Comparison of ENCODE assay signal across 35 mouse cellular contexts in genomic region chr9:116541976-116542375, GRCm38 (mm10).
DNase-seq lines count a peak whose midpoint lies in the region; ATAC-seq and TF ChIP-seq lines count a peak whose summit lies in the region.
"Had no signal": no experiment of that assay in that cellular context is flagged by ENCODE, and none has a peak within 500 bp of the region (broad histone marks: within the 10 kb centered on the region; RNA-seq: fewer than 3 reads in every experiment).

No protein-coding gene starts in this region.

- H3K27me3 ChIP-seq in embryonic facial prominence, embryonic 15.5 days = no peaks in the 10 kb centered on the region
- H3K27me3 ChIP-seq in embryonic facial prominence, embryonic 10.5 days (replicated peaks; ENCODE audit: low read depth, poor library complexity, severe bottlenecking) = no peaks in the 10 kb centered on the region
- H3K27me3 ChIP-seq in stomach, embryonic 16.5 days (ENCODE audit: control insufficient read depth, insufficient read depth, low read length) = no peaks in the 10 kb centered on the region
- no peaks in the 10 kb centered on the region for H3K27me3 ChIP-seq in stomach, postnatal 0 days (ENCODE audit: control insufficient read depth, insufficient read depth, low read length)
- H3K27me3 ChIP-seq: embryonic facial prominence, embryonic 13.5 days; forebrain, embryonic 12.5 days; heart, embryonic 12.5 days; hindbrain, embryonic 15.5 days; liver, embryonic 15.5 days; midbrain, embryonic 13.5 days; neural tube, embryonic 13.5 days had no signal

- intact Hi-C loops in left cerebral cortex, postnatal 25 days (cut with DNase I) = no loop called here
- intact Hi-C loops in left cerebral cortex, postnatal 10 days (cut with DNase I) = no loop called here

- peaks cover 3% of the 10 kb centered on the region; the same call in 1 of the 2 replicates for H3K4me1 ChIP-seq in embryonic facial prominence, embryonic 15.5 days
- H3K4me1 ChIP-seq in embryonic facial prominence, embryonic 10.5 days = no peaks in the 10 kb centered on the region
- peaks cover 7% of the 10 kb centered on the region for H3K4me1 ChIP-seq in stomach, embryonic 16.5 days (ENCODE audit: control insufficient read depth, insufficient read depth, low read length)
- 0 out of 2 replicates have a peak, but pooled peaks cover 2% of the 10 kb centered on the region for H3K4me1 ChIP-seq in stomach, postnatal 0 days (replicated peaks; ENCODE audit: control insufficient read depth, insufficient read depth)
- H3K4me1 ChIP-seq: forebrain, embryonic 12.5 days; heart, embryonic 12.5 days; hindbrain, embryonic 15.5 days; liver, embryonic 15.5 days; midbrain, embryonic 13.5 days; neural tube, embryonic 13.5 days had no signal

- H3K27ac ChIP-seq in embryonic facial prominence, embryonic 15.5 days (replicated peaks) = peak overlapping the region; percentile 55
- no peak overlapping the region for H3K27ac ChIP-seq in embryonic facial prominence, embryonic 10.5 days (replicated peaks)
- peak overlapping the region; percentile 12; the same call in 1 of the 2 replicates for H3K27ac ChIP-seq in stomach, embryonic 16.5 days (ENCODE audit: low read length)
- H3K27ac ChIP-seq in stomach, postnatal 0 days (replicated peaks) = no peak overlapping the region; the same call in 1 of the 2 replicates
- H3K27ac ChIP-seq: embryonic facial prominence, embryonic 13.5 days; forebrain, embryonic 12.5 days; gastrocnemius, adult 2 months; heart, adult 2 months; hindbrain, embryonic 15.5 days; liver, embryonic 15.5 days; macrophage; midbrain, embryonic 13.5 days; neural tube, embryonic 13.5 days had no signal

- DNase-seq in embryonic facial prominence, embryonic 10.5 days (ENCODE audit: low spot score) = no peak
- DNase-seq in left cerebral cortex, postnatal 25 days (ENCODE audit: low spot score in 2 of 2) = peak; percentile 10 to 38
- DNase-seq in left cerebral cortex, postnatal 10 days (ENCODE audit: extremely low spot score in 1 of 2, low spot score in 2 of 2) = no peak
- no peak for DNase-seq in stomach, postnatal 0 days (ENCODE audit: low spot score)
- DNase-seq in adrenal gland, postnatal 14 days = no peak
- DNase-seq in retina, embryonic 14.5 days (ENCODE audit: low spot score) = no peak
- DNase-seq: adrenal gland, postnatal 10 days; cerebellum, adult 11-12 months; cerebellum, adult 9-11 months; embryo, embryonic 11 days; gastrocnemius, adult 2 months; gastrocnemius, postnatal 36 days; heart, adult 2 months; kidney, adult 11 months; kidney, postnatal 14 days; layer of hippocampus, adult 9-11 months; left cerebral cortex, postnatal 4 days; liver; right cerebral cortex, postnatal 4 days; thymus, postnatal 25 days had no signal

- no peak overlapping the region for H3K9ac ChIP-seq in embryonic facial prominence, embryonic 15.5 days
- H3K9ac ChIP-seq in stomach, embryonic 16.5 days (ENCODE audit: low read length) = no peak overlapping the region
- H3K9ac ChIP-seq in stomach, postnatal 0 days (ENCODE audit: low read length) = no peak overlapping the region
- H3K9ac ChIP-seq: embryonic facial prominence, embryonic 13.5 days; forebrain, embryonic 12.5 days; forebrain, postnatal 0 days; heart, embryonic 12.5 days; hindbrain, embryonic 15.5 days; liver, embryonic 15.5 days; lung, embryonic 14.5 days; midbrain, embryonic 13.5 days; neural tube, embryonic 13.5 days had no signal

- H3K9me3 ChIP-seq in embryonic facial prominence, embryonic 15.5 days (replicated peaks) = no peaks in the 10 kb centered on the region
- no peaks in the 10 kb centered on the region for H3K9me3 ChIP-seq in embryonic facial prominence, embryonic 10.5 days
- no peaks in the 10 kb centered on the region for H3K9me3 ChIP-seq in stomach, embryonic 16.5 days (replicated peaks; ENCODE audit: control insufficient read depth, low read length)
- no peaks in the 10 kb centered on the region for H3K9me3 ChIP-seq in stomach, postnatal 0 days (ENCODE audit: control insufficient read depth, low read length)
- H3K9me3 ChIP-seq: embryonic facial prominence, embryonic 13.5 days; forebrain, embryonic 12.5 days; hindbrain, embryonic 15.5 days; liver, embryonic 15.5 days; midbrain, embryonic 13.5 days; neural tube, embryonic 13.5 days had no signal

- no peak for TF ChIP-seq CTCF in stomach, postnatal 0 days (IDR thresholded peaks at IDR 0.05; ENCODE audit: low read depth)

- TF ChIP-seq EP300 in stomach, postnatal 0 days (optimal IDR thresholded peaks at IDR 0.05) = no peak

- no peaks in the 10 kb centered on the region for H3K36me3 ChIP-seq in embryonic facial prominence, embryonic 15.5 days
- no peaks in the 10 kb centered on the region for H3K36me3 ChIP-seq in embryonic facial prominence, embryonic 10.5 days (replicated peaks)
- no peaks in the 10 kb centered on the region for H3K36me3 ChIP-seq in stomach, embryonic 16.5 days (ENCODE audit: control insufficient read depth, insufficient read depth, low read length)
- no peaks in the 10 kb centered on the region for H3K36me3 ChIP-seq in stomach, postnatal 0 days (ENCODE audit: control insufficient read depth, insufficient read depth, low read length)
- H3K36me3 ChIP-seq: embryonic facial prominence, embryonic 13.5 days; forebrain, embryonic 12.5 days; G1E; heart, embryonic 12.5 days; hindbrain, embryonic 15.5 days; liver, embryonic 15.5 days; midbrain, embryonic 13.5 days; neural tube, embryonic 13.5 days had no signal

- ATAC-seq in embryonic facial prominence, embryonic 15.5 days (ENCODE audit: insufficient number of reproducible peaks, low FRiP score, low TSS enrichment, low read depth) = no peak
- ATAC-seq in stomach, embryonic 16.5 days (ENCODE audit: insufficient read depth, low FRiP score) = no peak
- no peak for ATAC-seq in stomach, postnatal 0 days (ENCODE audit: low FRiP score, low TSS enrichment)
- ATAC-seq: forebrain, postnatal 0 days; inflammation-experienced regulatory T-cells, adult 6 months; midbrain, embryonic 13.5 days; Patski had no signal

- 75% methylated on average over 7 of the region's 7 CpGs for WGBS in embryonic facial prominence, embryonic 15.5 days
- 88% methylated on average over 7 of the region's 7 CpGs for WGBS in embryonic facial prominence, embryonic 10.5 days
- 70% methylated on average over 7 of the region's 7 CpGs for WGBS in stomach, embryonic 16.5 days
- 44% methylated on average over 7 of the region's 7 CpGs for WGBS in stomach, postnatal 0 days

- H3K4me3 ChIP-seq in embryonic facial prominence, embryonic 15.5 days (replicated peaks) = no peak overlapping the region
- no peak overlapping the region for H3K4me3 ChIP-seq in embryonic facial prominence, embryonic 10.5 days
- no peak overlapping the region for H3K4me3 ChIP-seq in stomach, embryonic 16.5 days (replicated peaks; ENCODE audit: low read length)
- H3K4me3 ChIP-seq in stomach, postnatal 0 days (ENCODE audit: low read depth, low read length) = no peak overlapping the region
- H3K4me3 ChIP-seq: embryonic facial prominence, embryonic 13.5 days; forebrain, embryonic 12.5 days; gastrocnemius, adult 2 months; heart, adult 2 months; heart, embryonic 12.5 days; hindbrain, embryonic 15.5 days; liver, embryonic 15.5 days; midbrain, embryonic 13.5 days; neural tube, embryonic 13.5 days had no signal

- no peak overlapping the region for H3K4me2 ChIP-seq in embryonic facial prominence, embryonic 15.5 days (replicated peaks)
- no peak overlapping the region for H3K4me2 ChIP-seq in stomach, embryonic 16.5 days (ENCODE audit: low read depth, low read length)
- no peak overlapping the region for H3K4me2 ChIP-seq in stomach, postnatal 0 days (replicated peaks; ENCODE audit: low read depth)
- H3K4me2 ChIP-seq: embryonic facial prominence, embryonic 13.5 days; forebrain, embryonic 12.5 days; heart, embryonic 12.5 days; hindbrain, embryonic 15.5 days; liver, embryonic 15.5 days; lung, embryonic 14.5 days; midbrain, embryonic 13.5 days; neural tube, embryonic 13.5 days had no signal

Comparison
In these comparisons a context has a peak if more than half of its experiments do, and no peak if none do; other contexts are left out.
1. H3K27ac ChIP-seq: peak in embryonic facial prominence, embryonic 15.5 days (single experiment) and stomach, embryonic 16.5 days (single experiment); none in embryonic facial prominence, embryonic 10.5 days (single experiment) and stomach, postnatal 0 days (single experiment).
2. DNase-seq: peak in left cerebral cortex, postnatal 25 days (2 of 2); none in embryonic facial prominence, embryonic 10.5 days (single experiment), left cerebral cortex, postnatal 10 days (0 of 2), stomach, postnatal 0 days (single experiment), adrenal gland, postnatal 14 days (single experiment) and retina, embryonic 14.5 days (single experiment).